Mouse (Mus musculus) left cerebral cortex, postnatal 4 days (tissue): Measurements from ENCODE around the gene Rdh14. TPM values are rescaled to one million over a fixed set of nuclear protein-coding genes. Genes with fewer than 3 reads are reported as not detected.

ENCODE experiments used
- DNase-seq: peaks from one replicate; pipeline ENCODE4 v3.0.0-alpha.2; 2022
- intact Hi-C: fragments of 180-260 bp; cut with DNase I; formaldehyde crosslinking; loops from one replicate; pipeline ENCODE4 v1.15.1; 2025
- total RNA-seq, 2 experiments: library from RNA; stranded (reverse); gene quantifications; 2 replicates each; pipeline ENCODE4 v1.2.3; 2021

Gene Rdh14
- total RNA-seq, result 10 to 100 TPM; 23.6 to 25.0 TPM

DNA sequence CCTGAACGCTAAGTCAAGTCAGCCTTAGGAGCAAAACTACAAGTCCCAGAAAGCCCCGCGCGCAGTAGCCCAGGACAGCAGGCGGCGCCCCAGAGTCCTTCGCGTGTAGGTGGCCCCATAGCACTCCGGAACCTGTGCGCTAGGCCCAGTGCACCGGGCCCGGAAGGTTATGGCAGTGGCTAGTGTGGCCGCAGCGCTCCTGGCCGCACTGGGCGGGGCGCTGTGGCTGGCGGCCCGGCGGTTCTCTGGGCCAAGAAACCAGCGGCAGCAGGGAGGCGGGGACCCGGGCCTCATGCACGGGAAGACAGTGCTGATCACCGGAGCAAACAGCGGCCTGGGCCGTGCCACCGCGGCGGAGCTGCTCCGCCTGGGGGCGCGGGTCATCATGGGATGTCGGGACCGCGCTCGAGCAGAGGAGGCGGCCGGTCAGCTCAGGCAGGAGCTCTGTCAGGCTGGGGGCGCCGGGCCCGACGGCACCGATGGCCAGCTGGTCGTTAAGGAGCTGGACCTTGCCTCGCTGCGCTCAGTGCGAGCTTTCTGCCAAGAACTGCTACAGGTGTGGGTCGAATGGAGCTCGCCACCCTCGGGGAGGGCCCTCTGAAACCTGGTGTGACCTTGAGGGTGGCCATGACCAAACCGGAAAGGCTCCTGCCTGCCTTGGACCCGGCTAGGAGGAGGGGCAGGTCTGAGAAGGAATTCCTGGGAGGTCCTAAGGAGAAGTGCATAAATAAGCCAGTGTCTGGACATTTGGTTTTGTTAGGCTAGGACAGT is at the start of gene Rdh14:
Gene Rdh14 (plus strand): TSS at position 102 of the 771 bp plus-strand sequence.
- DNase-seq, result peak; percentile 95
- intact Hi-C loops, result no loop called here

DNA sequence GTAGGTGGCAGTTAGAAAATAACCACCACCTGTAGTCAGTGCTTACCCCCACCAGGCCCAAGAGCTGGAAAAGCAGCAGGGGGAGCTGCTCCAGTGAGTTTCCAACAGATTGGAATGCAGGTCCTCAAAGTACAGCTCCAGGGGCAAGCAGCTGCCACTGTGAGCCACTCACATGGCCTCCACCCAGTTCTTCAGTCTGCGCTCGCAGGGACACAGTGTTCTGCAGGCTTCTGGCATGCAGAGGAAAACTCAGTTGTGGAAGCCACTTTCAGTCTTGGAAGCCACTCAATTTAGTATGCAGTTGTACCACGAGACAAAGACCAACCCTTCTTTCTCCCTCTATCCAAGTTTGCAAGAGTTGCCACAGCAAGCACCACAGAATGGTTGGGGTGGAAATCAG is 39.9 kb upstream of the Rdh14 start:
- intact Hi-C loops, result no loop called here
- no peak for DNase-seq

- DNase-seq, result no peak
- intact Hi-C loops, result no loop called here
Measured at GRCm38 (mm10) chr12:10357756-10358155, 32.8 kb upstream of the Rdh14 start.

- no peak for DNase-seq
- intact Hi-C loops, result no loop called here
Measured at GRCm38 (mm10) chr12:10369673-10370072, 20.9 kb upstream of the Rdh14 start, which contains the start of gene Nt5c1b. Gene Nt5c1b, plus strand, starts transcription at chr12:10369973.

- no peak for DNase-seq
- intact Hi-C loops, result no loop called here
Measured at GRCm38 (mm10) chr12:10400788-10401187, 10.2 kb downstream of the Rdh14 start.

DNA sequence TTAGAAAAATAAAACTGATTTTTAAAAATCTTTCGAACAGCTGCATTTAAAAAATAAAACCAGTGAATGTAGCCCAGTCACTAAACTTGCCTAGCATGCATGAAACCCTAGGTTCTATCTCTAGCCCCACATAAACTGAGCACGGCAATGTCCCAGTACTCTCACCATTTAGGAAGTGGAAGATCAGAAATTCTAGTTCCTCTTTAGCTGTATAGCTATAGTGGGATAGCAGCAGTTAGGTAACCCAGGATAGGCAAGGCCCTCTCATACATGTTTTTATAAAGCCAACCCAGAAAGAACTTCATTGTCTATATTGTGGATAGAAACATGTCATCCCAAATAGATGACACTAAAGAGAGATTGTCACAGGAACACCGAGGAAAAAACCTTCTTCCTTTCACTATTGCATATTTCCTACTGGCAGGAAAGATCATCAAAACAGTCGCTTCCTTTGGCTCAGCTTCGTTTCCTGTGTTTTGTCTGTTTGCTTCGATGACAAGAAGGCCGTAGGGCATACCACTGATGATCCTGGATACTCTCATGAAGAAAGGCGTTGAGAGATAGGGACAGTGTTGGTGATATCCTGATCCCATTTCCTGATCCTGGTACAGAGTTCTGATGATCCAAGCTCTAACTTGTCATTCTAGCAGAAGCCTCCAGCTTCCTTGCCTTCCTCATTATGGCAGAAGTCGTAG is 12.0 kb downstream of the Rdh14 start:
- intact Hi-C loops, result no loop called here

GRCm38 (mm10) chr12:10410511-10411179 is 20.1 kb downstream of the Rdh14 start:
- intact Hi-C loops, result no loop called here
- DNase-seq, result no peak

More for the DNA sequence above, 12.0 kb downstream of the Rdh14 start:
- no peak for DNase-seq

DNA sequence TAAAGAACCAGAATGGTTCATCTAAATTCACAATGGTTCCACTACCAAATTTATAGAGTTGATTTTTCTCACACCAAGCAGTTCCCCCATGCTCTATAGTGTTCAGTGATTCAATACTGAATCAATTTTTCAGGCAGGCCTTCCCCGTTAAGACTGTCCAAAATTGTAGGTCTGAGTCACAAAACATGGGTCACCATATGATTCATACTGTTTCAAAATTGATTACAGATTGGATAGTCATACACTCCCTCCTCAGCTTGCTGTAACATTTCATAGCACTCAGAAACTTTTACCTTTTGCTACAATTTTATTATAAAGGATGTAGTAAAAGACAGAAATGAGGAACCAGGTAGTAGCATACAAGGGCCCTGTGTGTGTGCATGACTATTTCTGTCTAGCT is 20.9 kb downstream of the Rdh14 start:
- intact Hi-C loops, result no loop called here
- no peak for DNase-seq

DNA sequence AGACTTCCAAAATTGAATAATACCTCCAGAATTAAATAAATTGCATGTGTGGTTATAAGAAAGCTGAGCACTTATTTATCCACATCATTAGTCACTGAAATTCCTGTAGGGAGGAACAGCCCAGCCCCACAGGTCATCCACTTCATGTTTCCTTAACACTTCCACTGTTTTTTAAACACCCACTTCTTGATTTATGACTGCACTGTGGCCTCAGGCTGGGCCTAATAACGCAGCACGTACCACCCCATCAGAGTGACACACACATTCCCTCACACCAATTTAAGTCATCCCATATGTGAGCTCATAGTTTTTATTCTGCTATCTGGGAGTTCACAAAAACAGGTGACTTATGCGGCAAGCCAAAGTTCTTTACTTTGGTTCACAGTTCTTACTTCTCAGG is 31.8 kb downstream of the Rdh14 start:
- intact Hi-C loops, result no loop called here
- no peak for DNase-seq

DNA sequence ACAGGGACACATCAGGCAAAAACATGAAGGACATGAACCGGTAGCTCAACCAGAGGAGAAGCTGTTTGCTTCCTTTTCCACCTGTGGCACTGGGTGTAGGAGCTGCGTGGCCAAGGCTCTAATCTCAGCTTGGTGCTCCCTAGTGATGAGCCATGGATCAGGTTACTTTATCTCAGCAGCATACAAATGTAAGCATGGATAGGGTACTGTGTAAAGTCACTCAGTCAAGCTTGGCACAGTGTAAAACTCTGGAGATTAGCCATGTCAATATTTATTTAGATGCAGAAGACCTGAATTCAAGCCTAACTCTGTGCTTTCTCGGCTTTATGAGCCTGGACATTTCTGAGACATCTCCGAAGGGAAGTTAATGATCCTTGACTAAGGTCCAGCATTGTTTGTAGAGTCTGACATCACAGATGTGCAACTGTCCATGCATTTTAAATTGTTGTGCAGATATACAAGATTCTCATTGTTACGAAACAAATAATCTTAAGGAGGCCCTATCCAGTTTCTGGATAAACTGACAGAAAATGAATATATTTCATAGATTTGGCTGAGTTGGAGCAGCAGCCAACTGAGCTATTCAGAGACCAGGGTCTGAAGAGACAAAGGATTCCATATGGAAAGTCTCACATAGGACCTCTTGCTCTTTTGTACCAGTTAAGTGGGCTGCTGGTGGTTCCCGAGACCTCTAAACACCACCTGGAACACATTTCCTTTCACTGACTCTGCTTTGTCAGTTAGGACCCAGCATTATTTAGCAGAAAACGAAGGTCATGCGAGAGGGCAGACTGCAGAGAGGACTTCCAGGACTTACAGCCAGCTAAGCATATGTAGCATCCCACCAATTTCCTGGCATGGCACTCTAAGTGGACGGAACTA is 35.7 kb downstream of the Rdh14 start:
- intact Hi-C loops, result no loop called here
- DNase-seq, result no peak

- DNase-seq, result no peak
- intact Hi-C loops, result no loop called here
Measured at GRCm38 (mm10) chr12:10430999-10431398, 40.4 kb downstream of the Rdh14 start.

DNA sequence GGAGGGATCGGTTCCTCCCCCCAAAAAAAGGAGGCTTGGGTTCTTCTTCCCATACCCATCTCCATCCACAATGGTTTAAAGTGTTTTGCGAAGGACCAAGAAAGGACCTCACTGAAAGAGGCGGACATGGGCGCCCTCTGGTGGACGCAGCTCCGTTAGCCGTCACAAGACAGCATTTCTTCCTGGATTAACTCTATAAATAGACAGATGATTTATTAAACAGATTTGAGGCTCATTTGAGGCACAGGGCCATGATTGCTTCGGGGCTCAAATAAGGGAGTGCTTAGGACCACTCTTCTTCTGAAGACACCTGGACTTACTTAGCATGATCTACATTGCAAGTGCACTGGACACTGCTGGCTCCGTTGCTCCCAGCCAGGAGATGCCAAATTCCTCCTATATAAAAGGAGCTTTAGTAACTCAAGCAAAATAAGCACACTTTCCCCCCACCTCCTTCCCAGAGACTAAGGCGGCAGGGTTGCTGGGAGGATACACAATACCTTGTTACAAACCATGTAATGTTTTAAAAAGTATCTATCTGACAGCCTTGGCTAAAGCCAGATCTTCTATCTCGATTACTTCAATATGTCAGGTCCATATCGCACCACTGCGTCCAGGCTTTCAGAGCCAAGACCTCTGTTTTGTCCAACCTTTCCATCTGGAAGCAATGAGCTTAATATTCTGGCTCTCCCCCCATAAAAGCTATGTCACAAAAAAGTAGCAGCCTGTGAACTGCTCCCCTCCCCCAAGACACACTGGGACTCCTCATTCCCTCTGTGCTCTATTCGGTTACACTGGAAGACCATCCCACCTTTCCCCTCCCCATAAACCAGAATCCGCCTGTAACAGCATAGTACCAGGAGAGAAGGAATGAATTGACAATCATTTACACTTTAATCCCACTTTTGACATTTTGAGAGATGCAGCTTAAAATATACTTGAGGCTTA is 47.8 kb downstream of the Rdh14 start:
- DNase-seq, result peak; percentile 87
- intact Hi-C loops, result loop anchor here (2.0 to 5.0 kb wide), 3 partner anchors 149 to 1386 kb away; partner anchors contain the start of gene Osr1

GRCm38 (mm10) chr12:10439483-10440235 is 49.1 kb downstream of the Rdh14 start:
- DNase-seq, result peak; percentile 10
- intact Hi-C loops, result loop anchor here (2.0 to 5.0 kb wide), 3 partner anchors 148 to 1387 kb away; partner anchors contain the start of gene Osr1

Other genes starting within 250 kb of the Rdh14 start
- not detected for gene Nt5c1b, start 20.8 kb upstream of the Rdh14 start, total RNA-seq